Mouse (Mus musculus) heart, embryonic 10.5 days (tissue): Measurements from ENCODE around the gene Nfe2l1. TPM values are rescaled to one million over a fixed set of nuclear protein-coding genes. Genes with fewer than 3 reads are reported as not detected.

ENCODE experiments used
- microRNA counts: library from miRNA; unstranded; fragments of <30 nt; microRNA quantifications from one replicate; lab custom pipeline; 2017
- microRNA-seq: library from miRNA; unstranded; fragments of <30 nt; microRNA quantifications from one replicate; pipeline ENCODE4, GENCODE M21; 2017
- polyA plus RNA-seq: library from polyadenylated mRNA; unstranded; fragments of >200 nt; fragmentation: Nextera tagmentation; extraction: Ambion mirVana; gene quantifications from 2 replicates; pipeline ENCODE4 v1.2.1, GENCODE M21; 2016

Gene Nfe2l1
- polyA plus RNA-seq, 1 experiment from 2014 or later: 65.0 TPM

MicroRNAs within 50 kb of the gene (microRNA counts, 519-probe panel; counts per million panel counts)
- microRNA mmu-miR-152 (lab: Ali Mortazavi, UCI): 7,272 counts per million, percentile 80 among the panel's probes with 10 or more counts

Small RNA genes lying within 50 kb of the gene (microRNA-seq; reads per million reads assigned to microRNA genes)
- gene Mir152: 167 reads per million, percentile 57 among the genes with 10 or more reads in this experiment

Other genes with a start within 250 kb of the Nfe2l1 start
- gene Snx11, start 52.4 kb downstream of the Nfe2l1 start, polyA plus RNA-seq: 16.6 and 17.8 TPM in 2 replicates
- 62.5 and 101 TPM in 2 replicates for gene Cbx1, start 40.8 kb downstream of the Nfe2l1 start, polyA plus RNA-seq
- gene Copz2, start 19.9 kb upstream of the Nfe2l1 start, polyA plus RNA-seq: 86.6 and 90.1 TPM in 2 replicates
- 68.3 and 84.3 TPM in 2 replicates for gene Cdk5rap3, start 86.5 kb upstream of the Nfe2l1 start, polyA plus RNA-seq
- gene Prr15l, start 98.1 kb upstream of the Nfe2l1 start, polyA plus RNA-seq: 0.90 and 1.5 TPM in 2 replicates
- 69.3 and 72.6 TPM in 2 replicates for gene Pnpo, start 114.0 kb upstream of the Nfe2l1 start, polyA plus RNA-seq
- 20.1 and 21.9 TPM in 2 replicates for gene Sp2, start 153.0 kb upstream of the Nfe2l1 start, polyA plus RNA-seq
- 0.47 and 2.3 TPM in 2 replicates for gene Sp6, start 183.4 kb upstream of the Nfe2l1 start, polyA plus RNA-seq
- 21.3 and 30.0 TPM in 2 replicates for gene Scrn2, start 200.0 kb upstream of the Nfe2l1 start, polyA plus RNA-seq
- gene Lrrc46, start 211.4 kb upstream of the Nfe2l1 start, polyA plus RNA-seq: 0.28 and 0.35 TPM in 2 replicates
- gene Mrpl10, start 211.6 kb upstream of the Nfe2l1 start, polyA plus RNA-seq: 82.7 and 93.1 TPM in 2 replicates
- gene Osbpl7, start 220.7 kb upstream of the Nfe2l1 start, polyA plus RNA-seq: 6.5 and 9.4 TPM in 2 replicates